Mouse (Mus musculus): Measurements from ENCODE around the gene Cux1. TPM values are rescaled to one million over a fixed set of nuclear protein-coding genes. Genes with fewer than 3 reads are reported as not detected.
"Not testable (repeated sequence)": the region's sequence is repeated elsewhere in the genome, so short reads cannot be mapped to it uniquely, and the experiment has no call there.

Cux1 gene
- polyA plus RNA-seq, 1 experiment from 2014 or later = 106 TPM

- WGBS = 73% methylated on average over 6 of the region's 6 CpGs
- H3K4me1 ChIP-seq (replicated peaks) = peaks cover 50% of the 10 kb centered on the region
- no peak overlapping the region for H3K4me3 ChIP-seq
These were observed 94.4 kb downstream of the Cux1 start for GRCm38 (mm10) chr5:136472846-136473245.

GRCm38 (mm10) chr5:136470985-136471735 lies 96.1 kb downstream of the Cux1 start:
- H3K9me3 ChIP-seq; H3K9ac ChIP-seq; H3K27me3 ChIP-seq; H3K27ac ChIP-seq; H3K36me3 ChIP-seq; H3K4me3 ChIP-seq; H3K4me2 ChIP-seq; ATAC-seq (ENCODE audit: low FRiP score): not testable (repeated sequence)
- H3K4me1 ChIP-seq (replicated peaks) = peaks cover 51% of the 10 kb centered on the region
- whole genome bisulfite sequencing = 46% methylated on average over 2 of the region's 2 CpGs

More at GRCm38 (mm10) chr5:136472846-136473245, 94.4 kb downstream of the Cux1 start:
- ATAC-seq (ENCODE audit: low FRiP score) = no peak
- H3K4me2 ChIP-seq = no peak overlapping the region
- peak overlapping the region; percentile 13; the same call in 1 of the 2 replicates for H3K27ac ChIP-seq
- no peaks in the 10 kb centered on the region for H3K27me3 ChIP-seq
- no peak overlapping the region for H3K9ac ChIP-seq
- no peaks in the 10 kb centered on the region for H3K9me3 ChIP-seq
- H3K36me3 ChIP-seq = no peaks in the 10 kb centered on the region

- no peak for ATAC-seq (ENCODE audit: low FRiP score)
- Histone ChIP-seq H3K4me3 (no peak overlapping the region), H3K4me1 (replicated peaks) (peaks cover 60% of the 10 kb centered on the region), H3K27me3 (no peaks in the 10 kb centered on the region), H3K36me3 (no peaks in the 10 kb centered on the region), H3K9me3 (no peaks in the 10 kb centered on the region), H3K27ac (no peak overlapping the region), H3K9ac (no peak overlapping the region), H3K4me2 (no peak overlapping the region)
- WGBS = 58% methylated on average over 1 of the region's 1 CpGs
These were observed 98.0 kb downstream of the Cux1 start for GRCm38 (mm10) chr5:136469301-136469700.

GRCm38 (mm10) chr5:136467360-136467999 lies 99.8 kb downstream of the Cux1 start:
- H3K36me3 ChIP-seq = no peaks in the 10 kb centered on the region
- no peak for ATAC-seq (ENCODE audit: low FRiP score)
- no peaks in the 10 kb centered on the region for H3K9me3 ChIP-seq
- peaks cover 60% of the 10 kb centered on the region for H3K4me1 ChIP-seq (replicated peaks)
- H3K27me3 ChIP-seq = no peaks in the 10 kb centered on the region
- 17% methylated on average over 6 of the region's 8 CpGs for WGBS
- H3K4me3 ChIP-seq = no peak overlapping the region
- H3K27ac ChIP-seq = peak overlapping the region; percentile 35; the same call in 1 of the 2 replicates
- no peak overlapping the region for H3K9ac ChIP-seq
- H3K4me2 ChIP-seq = no peak overlapping the region

- H3K9me3 ChIP-seq = no peaks in the 10 kb centered on the region
- WGBS = 53% methylated on average over 11 of the region's 11 CpGs
- ATAC-seq (ENCODE audit: low FRiP score) = no peak
- H3K4me3 ChIP-seq = no peak overlapping the region
- no peaks in the 10 kb centered on the region for H3K36me3 ChIP-seq
- H3K27me3 ChIP-seq = no peaks in the 10 kb centered on the region
- no peak overlapping the region for H3K9ac ChIP-seq
- H3K4me1 ChIP-seq (replicated peaks) = peaks cover 60% of the 10 kb centered on the region
- no peak overlapping the region for H3K4me2 ChIP-seq
- H3K27ac ChIP-seq = no peak overlapping the region
These were observed 101.4 kb downstream of the Cux1 start for GRCm38 (mm10) chr5:136465770-136466406.

GRCm38 (mm10) chr5:136465366-136465765 lies 101.9 kb downstream of the Cux1 start:
- Histone ChIP-seq H3K4me2 (no peak overlapping the region), H3K9ac (no peak overlapping the region), H3K9me3 (no peaks in the 10 kb centered on the region), H3K36me3 (no peaks in the 10 kb centered on the region), H3K4me1 (replicated peaks) (peaks cover 60% of the 10 kb centered on the region), H3K27ac (no peak overlapping the region), H3K4me3 (no peak overlapping the region), H3K27me3 (no peaks in the 10 kb centered on the region)
- ATAC-seq (ENCODE audit: low FRiP score) = no peak
- 60% methylated on average over 5 of the region's 5 CpGs for WGBS

GRCm38 (mm10) chr5:136464849-136465248 lies 102.4 kb downstream of the Cux1 start:
- Histone ChIP-seq H3K9me3 (no peaks in the 10 kb centered on the region), H3K27me3 (no peaks in the 10 kb centered on the region), H3K4me2 (no peak overlapping the region), H3K36me3 (no peaks in the 10 kb centered on the region), H3K4me1 (replicated peaks) (peaks cover 60% of the 10 kb centered on the region), H3K4me3 (no peak overlapping the region), H3K9ac (no peak overlapping the region), H3K27ac (0 out of 2 replicates have a peak overlapping the region, but pooled peaks have one; percentile 23)
- no peak for ATAC-seq (ENCODE audit: low FRiP score)
- 76% methylated on average over 3 of the region's 3 CpGs for WGBS

- Histone ChIP-seq H3K9ac (no peak overlapping the region), H3K4me3 (no peak overlapping the region), H3K4me2 (no peak overlapping the region), H3K27me3 (no peaks in the 10 kb centered on the region), H3K36me3 (no peaks in the 10 kb centered on the region), H3K27ac (no peak overlapping the region), H3K4me1 (replicated peaks) (peaks cover 57% of the 10 kb centered on the region), H3K9me3 (no peaks in the 10 kb centered on the region)
- WGBS = 87% methylated on average over 2 of the region's 2 CpGs
- ATAC-seq (ENCODE audit: low FRiP score) = no peak
These were observed 103.2 kb downstream of the Cux1 start for GRCm38 (mm10) chr5:136464128-136464527.

GRCm38 (mm10) chr5:136462613-136463012 lies 104.7 kb downstream of the Cux1 start:
- 67% methylated on average over 6 of the region's 6 CpGs for WGBS
- ATAC-seq (ENCODE audit: low FRiP score) = no peak
- H3K4me1 ChIP-seq (replicated peaks) = peaks cover 57% of the 10 kb centered on the region

GRCm38 (mm10) chr5:136459901-136460300 lies 107.4 kb downstream of the Cux1 start:
- no peak overlapping the region for H3K4me2 ChIP-seq
- no peaks in the 10 kb centered on the region for H3K36me3 ChIP-seq
- no peaks in the 10 kb centered on the region for H3K27me3 ChIP-seq
- no peak overlapping the region for H3K27ac ChIP-seq
- H3K9ac ChIP-seq = no peak overlapping the region
- no peaks in the 10 kb centered on the region for H3K9me3 ChIP-seq
- peaks cover 36% of the 10 kb centered on the region for H3K4me1 ChIP-seq (replicated peaks)
- H3K4me3 ChIP-seq = no peak overlapping the region
- ATAC-seq (ENCODE audit: low FRiP score) = no peak
- WGBS = 95% methylated on average over 6 of the region's 6 CpGs

More at GRCm38 (mm10) chr5:136462613-136463012, 104.7 kb downstream of the Cux1 start:
- H3K9ac ChIP-seq = no peak overlapping the region
- H3K9me3 ChIP-seq = no peaks in the 10 kb centered on the region
- no peak overlapping the region for H3K4me2 ChIP-seq
- no peaks in the 10 kb centered on the region for H3K27me3 ChIP-seq
- H3K27ac ChIP-seq = no peak overlapping the region
- H3K4me3 ChIP-seq = no peak overlapping the region
- no peaks in the 10 kb centered on the region for H3K36me3 ChIP-seq

- no peak overlapping the region for H3K4me2 ChIP-seq
- H3K36me3 ChIP-seq = no peaks in the 10 kb centered on the region
- H3K27me3 ChIP-seq = no peaks in the 10 kb centered on the region
- no peak overlapping the region for H3K4me3 ChIP-seq
- no peak overlapping the region for H3K27ac ChIP-seq
- no peak overlapping the region for H3K9ac ChIP-seq
- peaks cover 26% of the 10 kb centered on the region for H3K4me1 ChIP-seq (replicated peaks)
- ATAC-seq (ENCODE audit: low FRiP score) = no peak
- 90% methylated on average over 11 of the region's 11 CpGs for WGBS
- no peaks in the 10 kb centered on the region for H3K9me3 ChIP-seq
These were observed 108.3 kb downstream of the Cux1 start for GRCm38 (mm10) chr5:136458893-136459499.

Data from hindbrain, embryonic 13.5 days (tissue).